Mouse (Mus musculus): ENCODE data around the gene Col4a1.

Col4a1 gene

GRCm38 (mm10) chr8:11273506-11274158, 39.0 kb downstream of the Col4a1 start:
- in situ Hi-C loops (cut with MboI; ENCODE audit: low sequenced_read_pairs) = no loop called here

GRCm38 (mm10) chr8:11272205-11272604, 40.4 kb downstream of the Col4a1 start:
- in situ Hi-C loops (cut with MboI; ENCODE audit: low sequenced_read_pairs) = no loop called here

- in situ Hi-C loops (cut with MboI; ENCODE audit: low sequenced_read_pairs) = no loop called here
These were observed 41.8 kb downstream of the Col4a1 start for GRCm38 (mm10) chr8:11270826-11271225.

DNA sequence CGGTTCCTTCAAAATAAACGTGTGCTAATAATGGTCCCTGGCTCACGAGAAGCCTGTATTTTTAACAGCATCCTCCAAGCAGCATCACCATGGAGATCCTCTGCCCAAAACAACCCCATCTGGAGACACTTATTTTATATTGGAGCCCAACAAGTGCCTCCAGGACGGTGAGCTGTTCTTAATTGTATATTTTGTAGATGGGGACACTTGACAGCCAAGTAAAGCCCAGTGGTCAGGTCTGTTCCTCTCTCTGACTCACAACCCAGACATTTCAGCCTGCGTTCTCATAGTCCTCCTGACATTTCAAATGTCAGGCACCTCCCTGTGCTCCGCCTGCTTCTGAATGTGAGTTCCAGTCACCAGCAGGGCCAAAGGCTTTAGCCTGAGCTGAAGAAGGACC, 43.9 kb downstream of the Col4a1 start:
- in situ Hi-C loops (cut with MboI; ENCODE audit: low sequenced_read_pairs) = no loop called here

DNA sequence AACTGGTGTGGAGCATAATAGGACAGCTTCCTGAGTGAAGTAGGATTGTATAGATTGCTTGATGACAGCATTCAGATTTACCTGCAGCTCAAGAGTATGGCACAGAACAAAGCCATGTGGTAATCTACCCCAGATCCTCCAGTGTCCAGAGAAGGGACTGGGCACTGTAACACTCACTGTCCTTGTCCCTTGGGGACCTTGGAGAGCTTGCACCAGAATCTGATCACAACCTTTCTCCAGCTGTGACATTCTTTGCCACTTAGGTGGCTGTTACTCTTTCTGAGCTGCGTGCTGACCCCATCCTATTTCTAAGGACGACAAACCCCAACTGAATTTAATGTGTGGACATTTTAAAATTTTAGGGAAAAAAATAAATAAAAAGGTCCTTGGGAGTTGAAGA, 46.2 kb downstream of the Col4a1 start:
- in situ Hi-C loops (cut with MboI; ENCODE audit: low sequenced_read_pairs) = no loop called here

- in situ Hi-C loops (cut with MboI; ENCODE audit: low sequenced_read_pairs) = no loop called here
These were observed 46.7 kb downstream of the Col4a1 start for GRCm38 (mm10) chr8:11265971-11266370.

GRCm38 (mm10) chr8:11263848-11264247, 48.8 kb downstream of the Col4a1 start:
- in situ Hi-C loops (cut with MboI; ENCODE audit: low sequenced_read_pairs) = no loop called here

GRCm38 (mm10) chr8:11262031-11262735, 50.4 kb downstream of the Col4a1 start:
- in situ Hi-C loops (cut with MboI; ENCODE audit: low sequenced_read_pairs) = no loop called here

DNA sequence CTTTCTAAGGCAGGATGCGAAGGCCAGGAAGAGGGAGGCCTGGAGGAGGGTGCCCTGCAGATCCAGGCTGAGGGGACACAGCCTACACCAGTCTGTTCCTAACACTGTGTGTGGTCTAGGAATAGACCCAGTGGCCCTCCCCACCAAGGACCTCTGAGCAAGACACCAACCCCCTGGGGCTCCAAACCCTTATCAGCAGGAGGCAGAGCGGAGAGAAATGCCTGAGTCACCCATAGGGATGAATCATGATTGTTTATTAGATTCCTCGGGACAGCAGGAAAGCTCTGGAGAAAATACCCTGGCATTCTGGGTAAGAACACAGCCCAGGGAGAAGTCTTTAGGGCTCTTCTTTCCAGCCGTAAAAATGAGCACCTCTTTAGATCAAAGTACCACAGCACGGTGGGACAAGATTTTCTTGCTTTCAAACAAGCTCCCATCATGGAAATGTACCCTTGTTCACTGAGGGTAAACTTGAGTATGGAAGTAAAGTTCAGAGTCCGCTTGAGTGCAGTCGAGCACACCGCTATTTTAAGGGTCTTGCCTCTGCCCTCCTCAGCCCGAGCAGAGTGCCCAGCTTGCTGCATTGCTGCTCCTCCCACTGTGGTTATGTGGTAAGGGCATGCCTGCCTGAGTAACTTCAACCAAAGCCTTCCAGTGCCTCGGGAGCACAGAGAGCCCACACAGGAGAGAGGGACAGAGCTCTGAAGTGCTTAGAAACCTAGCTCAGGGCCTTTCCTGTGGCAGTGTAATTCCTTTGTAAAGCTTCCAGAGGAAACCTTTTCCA, 52.6 kb downstream of the Col4a1 start:
- in situ Hi-C loops (cut with MboI; ENCODE audit: low sequenced_read_pairs) = loop anchor here (10.0 kb wide), 1 partner anchor 135 kb away; no protein-coding TSS in a partner anchor

DNA sequence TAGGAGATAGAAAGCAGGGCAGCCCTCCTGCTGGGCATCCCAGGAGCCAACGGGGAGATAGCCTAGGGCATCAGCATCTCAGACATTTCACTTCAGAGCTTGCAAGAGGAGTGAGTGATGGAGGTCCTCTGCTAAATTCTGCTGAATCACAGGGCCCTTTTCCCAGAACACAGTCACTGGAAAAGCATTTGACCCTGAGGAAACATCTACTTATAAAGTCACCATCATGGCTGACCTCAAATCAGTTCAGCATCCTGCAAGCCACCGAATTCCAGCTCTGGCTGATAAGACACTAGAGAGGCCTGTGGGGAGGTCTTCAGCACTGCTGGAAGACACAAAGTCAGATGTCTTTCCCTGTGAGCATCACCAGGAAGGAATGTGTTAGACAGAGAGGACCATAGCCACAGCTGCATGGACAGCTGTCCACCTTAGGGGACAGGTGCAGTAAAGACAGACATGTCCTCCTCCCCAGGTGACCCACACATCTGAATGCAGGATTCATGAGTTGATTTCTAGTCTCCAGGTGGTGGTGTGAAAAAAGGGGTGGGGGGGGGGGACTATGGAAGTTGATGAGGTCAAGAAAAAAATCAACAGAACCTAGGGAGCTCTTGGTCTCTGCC, 54.0 kb downstream of the Col4a1 start:
- in situ Hi-C loops (cut with MboI; ENCODE audit: low sequenced_read_pairs) = loop anchor here (10.0 kb wide), 1 partner anchor 136 kb away; no protein-coding TSS in a partner anchor

- in situ Hi-C loops (cut with MboI; ENCODE audit: low sequenced_read_pairs) = loop anchor here (10.0 kb wide), 1 partner anchor 137 kb away; no protein-coding TSS in a partner anchor
These were observed 55.3 kb downstream of the Col4a1 start for GRCm38 (mm10) chr8:11257079-11258017.

- in situ Hi-C loops (cut with MboI; ENCODE audit: low sequenced_read_pairs) = loop anchor here (10.0 kb wide), 1 partner anchor 138 kb away; no protein-coding TSS in a partner anchor
These were observed 56.2 kb downstream of the Col4a1 start for GRCm38 (mm10) chr8:11256405-11256804.

DNA sequence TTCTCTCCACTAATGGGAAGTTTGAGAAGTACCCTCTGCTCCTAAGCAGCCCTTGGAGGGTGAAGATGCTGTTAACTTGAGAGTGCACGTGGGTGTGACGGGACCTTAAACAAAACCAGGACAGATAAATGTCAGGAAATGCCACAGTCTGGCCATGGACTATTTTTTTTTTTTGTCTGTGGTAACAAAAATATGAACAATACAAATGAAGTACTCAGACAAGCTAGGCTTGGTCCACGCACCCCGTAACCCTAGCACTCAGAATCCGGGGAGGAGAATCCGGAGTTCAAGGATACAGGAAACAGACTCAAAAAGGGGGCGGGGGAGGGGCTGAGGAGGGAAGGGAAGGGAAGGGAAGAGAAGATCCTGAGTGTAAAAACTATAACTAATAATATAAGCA, 56.9 kb downstream of the Col4a1 start:
- in situ Hi-C loops (cut with MboI; ENCODE audit: low sequenced_read_pairs) = loop anchor here (10.0 kb wide), 1 partner anchor 139 kb away; no protein-coding TSS in a partner anchor

GRCm38 (mm10) chr8:11254914-11255530, 57.6 kb downstream of the Col4a1 start:
- in situ Hi-C loops (cut with MboI; ENCODE audit: low sequenced_read_pairs) = loop anchor here (10.0 kb wide), 1 partner anchor 140 kb away; no protein-coding TSS in a partner anchor

GRCm38 (mm10) chr8:11254510-11254909, 58.1 kb downstream of the Col4a1 start:
- in situ Hi-C loops (cut with MboI; ENCODE audit: low sequenced_read_pairs) = loop anchor here (10.0 kb wide), 1 partner anchor 140 kb away; no protein-coding TSS in a partner anchor

- in situ Hi-C loops (cut with MboI; ENCODE audit: low sequenced_read_pairs) = loop anchor here (10.0 kb wide), 1 partner anchor 141 kb away; no protein-coding TSS in a partner anchor
These were observed 59.1 kb downstream of the Col4a1 start for GRCm38 (mm10) chr8:11253556-11253955.

- in situ Hi-C loops (cut with MboI; ENCODE audit: low sequenced_read_pairs) = loop anchor here (10.0 kb wide), 1 partner anchor 142 kb away; no protein-coding TSS in a partner anchor
These were observed 59.6 kb downstream of the Col4a1 start for GRCm38 (mm10) chr8:11253041-11253440.

DNA sequence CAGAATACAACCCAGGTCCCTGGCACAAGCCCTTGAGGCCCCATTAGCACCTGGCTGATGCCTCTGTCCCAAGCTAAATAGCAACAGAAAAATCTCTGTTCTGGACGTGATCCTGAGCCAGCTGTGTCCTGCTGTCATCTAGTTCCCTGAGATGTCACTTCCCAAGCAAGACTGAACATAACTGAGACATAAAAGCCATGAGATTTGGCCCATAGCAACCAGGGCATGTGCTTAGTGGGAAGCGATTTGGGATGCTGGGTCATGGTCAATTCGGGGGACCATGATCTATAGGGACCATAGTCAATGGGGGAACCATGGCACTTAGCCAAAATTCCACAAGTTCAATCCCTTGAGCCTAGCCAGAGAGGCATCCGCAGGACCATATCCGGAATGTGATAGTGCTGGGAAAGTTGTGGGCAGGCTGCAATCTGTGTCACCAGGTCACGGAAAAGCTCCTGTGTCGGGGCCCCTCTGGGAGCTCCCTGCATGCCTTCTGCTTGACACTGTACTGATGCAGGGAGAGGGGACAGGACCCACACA, 60.3 kb downstream of the Col4a1 start:
- in situ Hi-C loops (cut with MboI; ENCODE audit: low sequenced_read_pairs) = loop anchor here (10.0 kb wide), 1 partner anchor 142 kb away; no protein-coding TSS in a partner anchor

DNA sequence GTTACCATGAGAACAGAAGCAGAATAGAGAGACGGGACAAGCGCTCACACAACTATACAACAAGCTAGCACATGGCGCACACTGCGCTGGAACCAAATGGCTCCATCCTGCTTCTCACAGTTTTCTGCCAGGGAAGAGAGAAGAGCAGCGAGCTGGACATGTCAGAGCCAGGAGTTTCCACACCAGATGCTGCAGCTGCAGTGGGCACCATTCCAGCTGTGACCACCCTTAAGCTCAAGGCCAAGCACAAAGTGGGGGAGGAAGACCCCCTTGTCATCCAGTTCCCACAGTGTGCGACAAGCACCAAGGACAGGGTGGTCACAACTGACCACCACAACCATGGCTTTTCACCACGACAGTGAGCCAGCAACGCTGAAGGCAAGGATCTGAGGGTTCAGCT, 62.5 kb downstream of the Col4a1 start:
- in situ Hi-C loops (cut with MboI; ENCODE audit: low sequenced_read_pairs) = loop anchor here (10.0 kb wide), 1 partner anchor 145 kb away; no protein-coding TSS in a partner anchor

Measured in CH12F3 (cell line).